Mouse (Mus musculus) stomach, embryonic 16.5 days (tissue): ENCODE results near the gene Scamp2. TPM values are rescaled to one million over a fixed set of nuclear protein-coding genes. Genes with fewer than 3 reads are reported as not detected.

Source experiments
- ATAC-seq: fragments of 200-750 bp; cut with Nextera tagmentation; 2 replicates; pipeline ENCODE4 v1.8.0; 2017; ENCODE audit warnings: moderate number of reproducible peaks, moderate TSS enrichment; ENCODE audit not compliant: insufficient read depth, low FRiP score
- H3K27ac ChIP-seq: fragments of 300-500 bp; sonication (generic); 2 replicates; pipeline ENCODE4 v1.5.1; 2014; ENCODE audit warnings: low read length
- H3K27me3 ChIP-seq: fragments of 300-500 bp; sonication (generic); 2 replicates; pipeline ENCODE4 v1.6.1; 2014; ENCODE audit warnings: low read length, control low read depth, mixed read lengths; ENCODE audit not compliant: control insufficient read depth, insufficient read depth
- H3K36me3 ChIP-seq: fragments of 300-500 bp; sonication (generic); 2 replicates; pipeline ENCODE4 v1.6.1; 2014; ENCODE audit warnings: low read length; ENCODE audit not compliant: control insufficient read depth, insufficient read depth
- H3K4me1 ChIP-seq: fragments of 300-500 bp; sonication (generic); 2 replicates; pipeline ENCODE4 v1.6.1; 2014; ENCODE audit warnings: low read length, control low read depth, mixed read lengths; ENCODE audit not compliant: control insufficient read depth, insufficient read depth
- H3K4me2 ChIP-seq: fragments of 300-500 bp; sonication (generic); 2 replicates; pipeline ENCODE4 v1.6.1; 2014; ENCODE audit warnings: low read depth, low read length, mixed read lengths
- H3K4me3 ChIP-seq: fragments of 300-500 bp; sonication (generic); replicated peaks from 2 replicates; pipeline ENCODE4 v1.5.1; 2014; ENCODE audit warnings: mild to moderate bottlenecking, low read length
- H3K9ac ChIP-seq: fragments of 300-500 bp; sonication (generic); 2 replicates; pipeline ENCODE4 v1.6.1; 2014; ENCODE audit warnings: low read length
- H3K9me3 ChIP-seq: fragments of 300-500 bp; sonication (generic); replicated peaks from 2 replicates; pipeline ENCODE4 v1.6.1; 2016; ENCODE audit warnings: low read length, control low read depth; ENCODE audit not compliant: control insufficient read depth
- WGBS: fragments of 180-500 bp; shearing (Covaris S2); extraction: QIAGEN DNeasy Blood & Tissue Kit; methylation state at CpG from one replicate; pipeline ENCODE4 v1.1.7; 2014; 5-methylcytosine and 5-hydroxymethylcytosine counted together
- polyA plus RNA-seq: library from polyadenylated mRNA; unstranded; fragments of >200 nt; fragmentation: Nextera tagmentation; extraction: Ambion mirVana; gene quantifications from 2 replicates; pipeline ENCODE4 v1.2.1, GENCODE M21; 2015

Scamp2 gene
- polyA plus RNA-seq, 1 experiment from 2014 or later = 98.7 TPM

DNA sequence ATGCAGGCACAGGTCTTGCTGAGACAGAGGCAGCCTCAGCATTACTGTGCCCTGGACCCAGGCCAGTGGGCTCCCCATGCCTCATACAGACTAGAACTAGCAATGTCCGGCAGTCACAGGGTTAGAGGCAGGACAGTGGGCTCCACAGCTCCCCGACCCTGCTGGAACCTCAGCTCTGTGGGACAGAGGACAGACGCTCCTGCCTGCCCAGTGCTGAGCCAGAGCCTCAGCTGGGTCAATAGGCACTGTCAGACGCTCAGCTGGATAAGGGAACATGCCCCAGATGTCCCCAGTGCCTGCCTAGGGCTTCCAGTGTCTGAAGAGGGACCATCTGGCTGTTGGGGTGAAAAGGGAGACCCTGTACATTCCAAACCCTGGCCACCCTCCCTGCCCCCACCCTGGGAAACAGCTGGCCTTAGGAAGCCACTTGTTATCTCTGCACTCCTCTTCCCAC is 37.2 kb downstream of the Scamp2 start:
- H3K4me3 ChIP-seq = no peak overlapping the region
- H3K9me3 ChIP-seq = no peaks in the 10 kb centered on the region
- peak; percentile 8; the same call in 1 of the 2 replicates for ATAC-seq
- H3K36me3 ChIP-seq = no peaks in the 10 kb centered on the region
- H3K4me2 ChIP-seq = no peak overlapping the region
- H3K27me3 ChIP-seq = no peaks in the 10 kb centered on the region
- no peak overlapping the region for H3K27ac ChIP-seq
- no peak overlapping the region for H3K9ac ChIP-seq
- 31% methylated on average over 4 of the region's 4 CpGs for WGBS
- peaks cover 5% of the 10 kb centered on the region; the same call in 1 of the 2 replicates for H3K4me1 ChIP-seq

GRCm38 (mm10) chr9:57598851-57599563 is 38.3 kb downstream of the Scamp2 start:
- no peak overlapping the region for H3K9ac ChIP-seq
- no peak for ATAC-seq
- 53% methylated on average over 8 of the region's 8 CpGs for WGBS
- H3K4me1 ChIP-seq = peaks cover 5% of the 10 kb centered on the region; the same call in 1 of the 2 replicates
- H3K9me3 ChIP-seq = no peaks in the 10 kb centered on the region
- no peak overlapping the region for H3K27ac ChIP-seq
- no peaks in the 10 kb centered on the region for H3K36me3 ChIP-seq
- H3K27me3 ChIP-seq = no peaks in the 10 kb centered on the region
- H3K4me3 ChIP-seq = no peak overlapping the region
- no peak overlapping the region for H3K4me2 ChIP-seq

DNA sequence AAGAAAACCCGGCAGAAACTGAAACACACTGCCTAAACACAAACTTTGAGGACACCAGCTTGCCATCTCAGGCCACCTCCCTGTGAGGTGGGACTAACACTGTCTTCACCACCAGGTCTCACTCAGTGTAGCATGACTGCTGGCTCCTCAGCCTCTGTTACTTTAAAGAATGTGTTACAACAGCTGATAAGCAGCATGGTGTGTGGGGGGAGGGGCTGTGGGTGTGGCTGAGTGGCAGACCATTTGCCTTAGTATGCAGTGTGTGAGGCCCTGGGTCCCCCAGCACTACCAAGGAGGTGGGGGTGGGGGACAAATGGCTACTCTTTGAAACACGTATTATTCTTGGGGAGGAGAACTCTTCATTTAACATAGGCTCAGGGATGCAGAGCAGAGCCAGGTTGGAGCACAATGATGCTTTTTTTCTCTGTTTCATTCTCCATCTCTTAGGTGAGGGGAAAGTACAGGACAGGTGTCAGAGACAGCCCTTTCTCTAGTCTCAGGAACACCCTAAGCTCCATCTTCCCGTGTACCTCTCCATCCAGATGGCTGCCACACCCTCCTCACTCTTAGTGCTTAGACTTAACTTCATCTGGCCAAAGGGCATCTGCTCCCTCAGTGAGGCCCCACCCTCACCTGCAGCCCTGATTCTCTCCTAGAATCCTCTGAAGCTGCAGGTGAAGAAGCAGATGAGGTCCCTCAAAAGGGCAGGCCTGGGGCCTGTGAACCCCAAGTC is 40.0 kb downstream of the Scamp2 start:
- H3K4me3 ChIP-seq = no peak overlapping the region
- peaks cover 5% of the 10 kb centered on the region; the same call in 1 of the 2 replicates for H3K4me1 ChIP-seq
- ATAC-seq = peak; percentile 44
- H3K36me3 ChIP-seq = no peaks in the 10 kb centered on the region
- WGBS = 5% methylated on average over 3 of the region's 3 CpGs
- H3K27ac ChIP-seq = no peak overlapping the region
- H3K27me3 ChIP-seq = no peaks in the 10 kb centered on the region
- no peaks in the 10 kb centered on the region for H3K9me3 ChIP-seq
- H3K9ac ChIP-seq = no peak overlapping the region
- no peak overlapping the region for H3K4me2 ChIP-seq

GRCm38 (mm10) chr9:57601353-57601706 is 40.6 kb downstream of the Scamp2 start:
- no peak overlapping the region for H3K4me3 ChIP-seq
- no peak overlapping the region for H3K4me2 ChIP-seq
- ATAC-seq = no peak
- H3K9me3 ChIP-seq = no peaks in the 10 kb centered on the region
- peaks cover 5% of the 10 kb centered on the region; the same call in 1 of the 2 replicates for H3K4me1 ChIP-seq
- H3K27ac ChIP-seq = no peak overlapping the region
- H3K9ac ChIP-seq = no peak overlapping the region
- 0 out of 2 replicates have a peak, but pooled peaks cover 2% of the 10 kb centered on the region for H3K27me3 ChIP-seq
- 27% methylated on average over 2 of the region's 2 CpGs for WGBS
- no peaks in the 10 kb centered on the region for H3K36me3 ChIP-seq

GRCm38 (mm10) chr9:57602098-57602497 is 41.4 kb downstream of the Scamp2 start:
- H3K27me3 ChIP-seq = 0 out of 2 replicates have a peak, but pooled peaks cover 5% of the 10 kb centered on the region
- ATAC-seq = no peak
- WGBS = 45% methylated on average over 8 of the region's 8 CpGs
- no peak overlapping the region for H3K4me2 ChIP-seq
- H3K36me3 ChIP-seq = no peaks in the 10 kb centered on the region
- H3K27ac ChIP-seq = no peak overlapping the region
- no peaks in the 10 kb centered on the region for H3K9me3 ChIP-seq
- H3K4me3 ChIP-seq = no peak overlapping the region
- no peak overlapping the region for H3K9ac ChIP-seq
- peaks cover 5% of the 10 kb centered on the region; the same call in 1 of the 2 replicates for H3K4me1 ChIP-seq

DNA sequence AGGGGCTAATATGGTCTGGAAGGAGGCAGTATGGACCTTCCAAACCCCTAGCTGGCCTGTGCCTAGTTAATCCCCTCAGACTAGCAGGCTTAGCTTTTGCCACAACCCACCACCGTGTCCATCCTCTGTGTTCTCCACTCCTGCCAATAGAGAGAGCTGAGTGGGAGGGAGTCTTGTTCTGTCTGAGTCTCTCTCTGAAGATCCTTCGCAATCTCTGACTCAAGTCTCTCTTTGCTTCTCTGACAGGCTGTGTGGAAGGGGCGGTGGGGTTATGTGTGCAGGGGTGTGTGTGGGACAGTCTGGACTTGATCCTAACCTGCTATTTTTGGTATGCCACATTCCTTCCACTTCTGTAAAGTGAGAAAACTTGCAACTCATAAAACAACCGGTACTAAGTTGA is 44.1 kb downstream of the Scamp2 start:
- Histone ChIP-seq H3K36me3 (no peaks in the 10 kb centered on the region), H3K9ac (no peak overlapping the region), H3K27me3 (0 out of 2 replicates have a peak, but pooled peaks cover 5% of the 10 kb centered on the region), H3K4me2 (no peak overlapping the region), H3K4me1 (peaks cover 5% of the 10 kb centered on the region; the same call in 1 of the 2 replicates), H3K27ac (no peak overlapping the region), H3K4me3 (no peak overlapping the region), H3K9me3 (no peaks in the 10 kb centered on the region)
- ATAC-seq = no peak
- WGBS = 82% methylated on average over 4 of the region's 4 CpGs

GRCm38 (mm10) chr9:57605503-57605902 is 44.8 kb downstream of the Scamp2 start:
- WGBS = 19% methylated on average over 9 of the region's 9 CpGs
- Histone ChIP-seq H3K9me3 (no peaks in the 10 kb centered on the region), H3K4me3 (no peak overlapping the region), H3K27ac (no peak overlapping the region), H3K4me2 (no peak overlapping the region), H3K27me3 (0 out of 2 replicates have a peak, but pooled peaks cover 5% of the 10 kb centered on the region), H3K9ac (no peak overlapping the region), H3K4me1 (peaks cover 5% of the 10 kb centered on the region; the same call in 1 of the 2 replicates), H3K36me3 (no peaks in the 10 kb centered on the region)
- ATAC-seq = no peak

DNA sequence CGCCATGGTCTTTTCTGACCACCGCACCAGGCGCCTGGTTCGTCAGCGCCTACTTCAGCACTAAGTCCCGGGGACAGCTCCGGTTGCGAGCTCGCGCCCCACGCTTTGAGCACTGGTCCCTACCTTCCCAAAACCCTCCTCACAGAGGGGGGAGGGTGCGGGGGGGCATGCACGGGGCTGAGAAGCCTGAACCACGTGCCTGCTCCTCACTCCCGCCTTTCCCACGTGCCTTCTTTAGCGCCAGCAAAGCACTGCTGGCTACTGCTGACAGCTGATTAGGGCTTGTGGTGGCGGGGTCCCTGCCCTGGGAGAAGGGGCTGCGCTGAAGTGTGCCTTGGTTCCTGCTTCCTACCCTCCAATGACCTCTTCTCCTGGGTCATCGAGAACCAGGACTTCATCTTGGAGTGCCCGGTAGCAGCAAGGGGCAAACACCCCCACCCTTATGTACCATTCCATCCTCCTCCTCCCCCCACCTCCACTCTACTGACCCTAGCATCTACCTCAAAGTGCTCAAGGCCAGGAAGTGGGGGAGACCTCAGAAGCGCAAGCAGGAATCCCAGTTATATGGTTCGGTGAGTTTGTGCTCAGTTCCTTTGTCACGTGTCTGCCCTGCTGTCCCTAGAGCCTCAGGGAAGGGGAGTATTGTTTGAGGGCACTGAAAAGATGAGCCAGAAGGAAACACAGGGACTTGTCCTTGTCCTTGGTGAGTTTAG is 45.6 kb downstream of the Scamp2 start, which contains the start of gene Cplx3:
TSS of gene Cplx3 (minus strand) at position 143 of the 713 bp plus-strand sequence.
- no peak within 1 kb of the TSS for H3K27ac ChIP-seq
- H3K4me1 ChIP-seq = 0 out of 2 replicates have a peak, but pooled peaks cover under 1% of the 10 kb centered on the region
- H3K4me3 ChIP-seq = no peak within 1 kb of the TSS
- no peak within 1 kb of the TSS for H3K4me2 ChIP-seq
- no peaks in the 10 kb centered on the region for H3K36me3 ChIP-seq
- H3K9me3 ChIP-seq = no peaks in the 10 kb centered on the region
- H3K9ac ChIP-seq = no peak within 1 kb of the TSS
- WGBS = 7% methylated on average over 24 of the region's 24 CpGs
- peak; percentile 69; the same call in 1 of the 2 replicates for ATAC-seq
- 0 out of 2 replicates have a peak, but pooled peaks cover 5% of the 10 kb centered on the region for H3K27me3 ChIP-seq
